Mouse (Mus musculus): ENCODE data around the gene Rapsn.
"Not testable (repeated sequence)": the region's sequence is repeated elsewhere in the genome, so short reads cannot be mapped to it uniquely, and the experiment has no call there.

The Rapsn gene

GRCm38 (mm10) chr2:91035385-91035784 is at the start of gene Rapsn:
Gene Rapsn (plus strand): TSS chr2:91035620.
- DNase-seq (ENCODE audit: low spot score) = no peak

GRCm38 (mm10) chr2:90986055-90986454 is 49.4 kb upstream of the Rapsn start:
- no peak for DNase-seq (ENCODE audit: low spot score)

GRCm38 (mm10) chr2:91008536-91008935 is 26.9 kb upstream of the Rapsn start:
- no peak for DNase-seq (ENCODE audit: low spot score)

GRCm38 (mm10) chr2:91013881-91014280 is 21.5 kb upstream of the Rapsn start:
- DNase-seq (ENCODE audit: low spot score) = no peak

DNA sequence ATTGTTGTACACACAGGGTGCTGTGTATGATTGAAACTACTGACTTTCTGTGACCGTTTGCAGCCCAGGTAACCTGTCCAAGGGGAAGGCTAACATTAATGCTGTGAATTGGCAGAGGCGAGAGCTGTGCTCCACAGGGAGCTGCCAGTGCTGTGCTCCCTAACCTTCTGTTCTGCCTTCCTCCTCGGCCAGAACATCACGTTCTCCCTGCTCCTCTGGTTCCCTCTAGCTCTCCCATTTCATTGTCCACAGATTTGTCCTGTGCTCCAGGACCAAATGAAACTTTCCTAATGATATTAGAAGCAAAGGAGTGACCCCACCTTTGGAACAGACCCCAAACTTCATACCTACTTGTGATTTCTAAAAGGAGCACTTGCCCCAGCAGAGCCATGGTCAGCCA is 20.0 kb upstream of the Rapsn start:
- DNase-seq (ENCODE audit: low spot score) = peak; percentile 48

DNA sequence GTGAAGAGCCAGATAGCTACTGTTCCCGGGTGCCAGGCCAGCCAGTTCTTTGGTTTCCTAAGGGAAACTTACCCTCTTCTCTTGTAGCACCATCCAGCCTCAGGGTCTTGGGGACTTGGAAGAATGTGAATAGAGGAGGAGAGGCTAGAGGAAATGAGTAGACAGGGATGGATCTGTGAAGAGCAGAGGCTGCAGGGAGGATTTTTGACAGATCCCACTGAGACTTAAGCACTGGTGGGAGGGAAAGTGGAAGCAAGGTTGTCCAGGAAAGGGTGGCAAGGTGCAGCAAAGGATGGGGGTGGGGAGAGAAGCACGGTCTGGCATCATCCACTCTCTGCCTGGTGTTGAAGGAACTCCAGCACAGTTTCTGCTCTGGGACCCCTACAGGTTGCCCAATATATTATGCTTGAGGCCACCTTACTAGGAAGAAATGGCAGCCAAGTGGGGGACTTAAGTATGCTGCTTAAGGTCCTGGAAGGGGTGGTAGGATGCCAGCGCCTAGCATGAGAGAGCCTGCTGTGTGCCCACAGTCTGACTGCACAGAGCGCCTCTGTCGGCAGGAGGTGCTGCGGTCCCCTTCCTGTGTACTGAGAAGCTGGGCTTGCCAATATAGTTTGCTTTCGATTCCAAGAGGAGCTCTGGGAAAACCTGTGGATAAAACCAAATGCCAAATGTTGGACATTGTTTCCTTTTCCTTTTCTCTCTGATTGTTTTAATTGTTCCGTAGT is 17.2 kb upstream of the Rapsn start:
- DNase-seq (ENCODE audit: low spot score) = peak; percentile 33

GRCm38 (mm10) chr2:91019911-91020310 is 15.5 kb upstream of the Rapsn start:
- DNase-seq (ENCODE audit: low spot score) = no peak

DNA sequence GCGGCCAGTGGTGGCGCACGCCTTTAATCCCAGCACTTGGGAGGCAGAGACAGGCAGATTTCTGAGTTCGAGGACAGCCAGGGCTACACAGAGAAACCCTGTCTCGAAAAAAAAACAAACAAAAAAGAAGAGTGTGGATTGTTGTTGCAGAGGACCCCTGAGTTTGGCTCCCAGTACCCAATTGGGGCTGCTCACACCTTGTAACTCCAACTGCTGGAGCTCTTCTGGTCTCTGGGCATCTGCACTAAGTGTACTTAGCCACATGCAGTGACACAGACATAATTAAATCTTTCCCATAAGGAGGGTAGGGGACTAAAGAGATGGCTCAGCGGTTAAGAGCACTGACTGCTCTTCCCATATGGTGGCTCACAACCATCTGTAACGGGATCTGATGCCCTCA is 13.2 kb upstream of the Rapsn start:
- DNase-seq (ENCODE audit: low spot score) = not testable (repeated sequence)

DNA sequence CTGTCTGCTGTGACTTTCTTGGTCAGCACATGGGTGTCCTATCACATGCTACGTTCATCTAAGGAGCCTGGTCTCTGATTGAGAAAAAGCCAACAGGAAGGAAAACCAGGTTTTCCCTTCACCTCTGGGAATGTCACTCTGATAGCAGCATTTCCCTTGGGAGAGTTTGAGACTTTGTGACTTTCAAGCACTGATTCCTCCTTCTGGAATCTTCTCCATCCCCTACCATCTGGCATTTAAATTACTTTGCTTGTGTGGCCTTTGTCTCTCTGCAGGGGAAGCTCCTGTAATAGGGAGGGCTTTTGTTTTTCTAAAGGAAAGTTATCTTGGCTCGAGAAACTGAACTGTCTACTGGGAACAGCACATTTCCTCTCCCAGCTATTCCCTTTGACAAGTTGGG is 12.3 kb upstream of the Rapsn start:
- DNase-seq (ENCODE audit: low spot score) = no peak

- DNase-seq (ENCODE audit: low spot score) = no peak
Observed at GRCm38 (mm10) chr2:91023956-91024355, 11.5 kb upstream of the Rapsn start.

DNA sequence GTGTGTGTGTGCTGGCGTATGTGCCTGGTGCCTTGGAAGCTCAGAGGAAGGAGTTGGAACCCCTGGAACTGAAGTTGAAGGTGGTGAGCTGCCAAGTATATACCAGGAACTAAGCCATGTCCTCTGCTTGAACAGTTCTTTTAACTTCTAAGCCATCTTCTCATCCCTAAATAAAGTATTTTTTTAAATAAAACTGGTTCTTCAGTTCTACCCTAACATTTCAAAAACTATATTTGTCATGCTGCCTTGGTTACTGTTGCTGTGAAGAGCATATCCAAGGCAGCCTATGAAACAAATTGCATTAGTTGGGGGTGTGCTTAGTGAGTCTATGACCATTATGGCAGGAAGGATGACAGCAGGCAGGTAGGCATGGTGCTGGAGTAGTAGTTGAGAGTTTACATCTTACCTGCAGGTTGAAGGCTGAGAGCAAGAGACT is 10.3 kb upstream of the Rapsn start:
- DNase-seq (ENCODE audit: low spot score) = no peak

- DNase-seq (ENCODE audit: low spot score) = no peak
Observed at GRCm38 (mm10) chr2:91026491-91026890, 8.9 kb upstream of the Rapsn start.

DNA sequence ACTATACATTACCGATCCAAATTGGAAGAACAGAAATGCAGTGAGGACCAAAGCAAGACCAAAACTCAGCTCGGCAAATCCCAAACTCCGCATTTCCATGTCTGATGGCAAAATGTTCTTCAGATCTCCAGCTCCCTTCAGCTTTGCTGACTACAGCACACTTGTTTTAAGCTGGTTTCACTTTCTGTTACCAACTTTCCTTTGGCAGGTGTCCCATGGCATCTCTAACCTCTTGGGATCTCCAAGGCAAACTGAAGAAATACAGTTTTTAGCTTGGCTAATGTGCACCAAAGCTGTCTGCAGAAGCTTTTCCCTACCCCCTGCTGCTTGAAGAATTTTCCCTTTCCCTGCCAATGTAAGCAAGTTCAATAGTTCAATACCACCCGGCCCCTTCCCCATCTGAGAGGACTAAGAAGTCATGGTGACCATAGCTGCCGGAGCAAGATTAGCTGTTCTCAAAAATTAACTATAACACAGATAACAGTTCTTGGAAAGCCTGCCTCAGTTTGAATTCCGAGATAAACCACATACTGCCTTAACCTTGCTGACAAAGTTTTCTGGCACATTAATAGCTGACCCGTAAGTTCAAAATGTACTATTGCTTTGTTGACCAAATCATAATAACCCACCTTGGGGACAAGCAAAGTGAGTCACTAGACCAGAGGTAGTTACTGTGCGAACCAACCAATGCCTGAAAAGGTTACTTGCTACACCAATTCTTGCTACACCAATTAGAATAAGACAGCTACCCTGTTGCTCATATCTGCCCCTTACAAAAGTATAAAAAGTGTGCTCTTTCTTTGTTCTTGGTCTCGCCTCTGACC is 7.8 kb upstream of the Rapsn start:
- no peak for DNase-seq (ENCODE audit: low spot score)

GRCm38 (mm10) chr2:91031216-91031615 is 4.2 kb upstream of the Rapsn start:
- no peak for DNase-seq (ENCODE audit: low spot score)

GRCm38 (mm10) chr2:91033000-91033399 is 2.4 kb upstream of the Rapsn start:
- DNase-seq (ENCODE audit: low spot score) = no peak

- no peak for DNase-seq (ENCODE audit: low spot score)
Observed at GRCm38 (mm10) chr2:91041786-91042185, 6.4 kb downstream of the Rapsn start.

DNA sequence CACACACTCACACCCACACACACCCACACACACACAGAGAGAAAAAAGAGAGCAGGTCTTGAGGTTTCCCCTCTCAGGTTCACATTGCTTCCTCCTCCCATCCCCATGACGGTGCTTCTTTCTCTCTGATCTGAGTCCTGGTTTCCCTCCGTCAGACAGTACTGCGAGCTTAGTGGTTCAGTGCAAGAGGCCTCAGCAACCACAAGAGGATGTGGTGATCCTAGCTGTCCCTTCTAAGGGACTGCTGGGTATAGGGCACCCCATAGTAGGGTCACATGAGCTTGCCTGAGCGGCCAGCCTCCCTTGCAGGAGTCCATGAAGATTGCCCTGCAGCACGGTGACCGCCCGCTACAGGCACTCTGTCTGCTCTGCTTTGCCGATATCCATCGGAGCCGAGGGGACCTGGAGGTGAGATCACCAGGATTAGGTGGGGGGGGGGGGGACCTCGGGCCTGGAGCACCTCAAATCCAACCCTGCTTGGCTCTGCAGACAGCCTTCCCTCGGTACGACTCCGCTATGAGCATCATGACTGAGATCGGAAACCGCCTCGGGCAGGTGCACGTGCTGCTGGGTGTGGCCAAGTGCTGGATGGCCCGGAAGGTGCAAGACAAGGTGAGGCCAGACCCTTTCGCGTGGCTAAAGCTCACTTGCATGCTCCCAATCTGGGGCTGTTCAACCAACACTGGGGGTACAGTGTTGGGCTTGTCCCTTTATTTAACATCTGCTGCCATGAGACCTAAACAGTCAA is 7.4 kb downstream of the Rapsn start:
- DNase-seq (ENCODE audit: low spot score) = no peak

- DNase-seq (ENCODE audit: low spot score) = no peak
Observed at GRCm38 (mm10) chr2:91044727-91045126, 9.3 kb downstream of the Rapsn start.

DNA sequence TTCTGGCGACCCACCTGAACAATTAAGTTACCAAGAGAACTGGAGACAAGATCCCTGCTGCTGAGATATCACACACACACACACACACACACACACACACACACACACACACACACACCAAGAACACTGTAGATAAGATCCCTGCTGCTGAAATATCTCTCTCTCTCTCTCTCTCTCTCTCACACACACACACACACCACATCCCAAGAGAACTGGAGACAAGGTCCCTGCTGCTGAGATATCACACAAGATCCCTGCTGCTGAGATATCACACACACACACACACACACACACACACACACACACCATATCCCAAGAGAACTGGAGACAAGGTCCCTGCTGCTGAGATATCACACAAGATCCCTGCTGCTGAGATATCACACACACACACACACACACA is 10.4 kb downstream of the Rapsn start:
- not testable (repeated sequence) for DNase-seq (ENCODE audit: low spot score)

- no peak for DNase-seq (ENCODE audit: low spot score)
Observed at GRCm38 (mm10) chr2:91047359-91047758, 11.9 kb downstream of the Rapsn start.

DNA sequence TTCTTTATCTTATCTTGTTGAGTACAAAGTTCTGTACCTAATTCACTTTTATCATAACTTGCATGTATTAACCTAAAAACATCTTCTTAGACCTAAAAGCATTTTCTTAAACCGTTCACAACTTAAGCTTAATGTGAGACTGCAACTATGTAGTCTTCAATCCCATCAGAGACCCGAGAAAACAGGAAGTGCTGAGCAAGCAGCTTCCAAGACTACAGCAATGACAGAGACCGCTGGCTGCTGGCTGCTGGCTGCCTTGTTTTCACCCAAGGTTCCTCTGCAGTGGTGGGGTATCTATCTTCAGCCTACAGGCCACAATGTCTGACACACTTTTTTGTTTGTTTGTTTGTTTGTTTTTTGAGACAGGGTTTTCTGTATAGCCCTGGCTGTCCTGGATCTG is 16.5 kb downstream of the Rapsn start:
- DNase-seq (ENCODE audit: low spot score) = no peak

DNA sequence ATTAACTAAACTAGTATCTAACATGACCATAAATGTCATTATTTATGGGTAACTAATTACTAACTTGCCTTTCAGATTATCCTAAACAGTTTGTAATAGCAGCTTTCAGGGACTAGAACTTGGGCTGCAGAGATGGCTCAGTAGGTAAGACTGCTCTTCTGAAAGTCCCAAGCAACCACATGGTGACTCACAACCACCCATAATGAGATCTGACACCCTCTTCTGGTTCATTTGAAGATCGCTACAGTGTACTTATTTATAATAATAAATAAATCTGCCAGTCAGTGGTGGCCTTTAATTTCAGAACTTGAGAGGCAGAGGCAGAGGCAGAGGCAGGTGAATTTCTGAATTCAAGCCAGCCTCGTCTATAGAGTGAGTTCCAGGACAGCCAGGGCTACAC is 17.3 kb downstream of the Rapsn start:
- DNase-seq (ENCODE audit: low spot score) = no peak
